Mouse (Mus musculus): ENCODE results near the gene Cntnap5b. TPM values are rescaled to one million over a fixed set of nuclear protein-coding genes. Genes with fewer than 3 reads are reported as not detected.
A peak's percentile ranks its signal among the peaks of the same experiment; 100 is the strongest.

Cntnap5b gene
- polyA plus RNA-seq, 1 experiment from 2014 or later = 3.2 TPM

DNA sequence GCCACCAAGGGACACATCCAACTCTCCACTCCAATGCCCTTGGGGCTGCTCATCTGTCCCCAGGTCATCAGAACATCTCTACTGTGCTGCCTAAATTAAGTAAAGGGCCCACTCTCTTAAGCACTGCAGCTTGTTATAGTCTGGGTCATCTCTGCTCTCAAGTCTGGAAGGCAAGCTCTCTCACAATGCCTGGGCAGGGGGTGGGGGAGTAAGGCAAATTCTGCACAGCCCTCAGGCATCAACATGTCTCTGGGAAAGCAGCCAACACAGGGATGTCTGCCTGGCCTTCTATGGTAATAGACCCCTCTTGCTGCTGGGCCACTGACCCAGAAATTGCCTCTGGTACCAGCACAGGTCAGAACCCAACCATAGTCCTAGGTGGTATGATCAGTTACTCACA is 479.4 kb downstream of the Cntnap5b start:
- H3K27ac ChIP-seq (replicated peaks) = no peak overlapping the region
- no peaks in the 10 kb centered on the region for H3K9me3 ChIP-seq
- no peaks in the 10 kb centered on the region for H3K4me1 ChIP-seq (replicated peaks)
- no peaks in the 10 kb centered on the region for H3K36me3 ChIP-seq
- H3K4me2 ChIP-seq = no peak overlapping the region
- H3K27me3 ChIP-seq = no peaks in the 10 kb centered on the region
- ATAC-seq (ENCODE audit: low FRiP score, low read depth) = no peak
- H3K4me3 ChIP-seq = no peak overlapping the region
- no peak overlapping the region for H3K9ac ChIP-seq

DNA sequence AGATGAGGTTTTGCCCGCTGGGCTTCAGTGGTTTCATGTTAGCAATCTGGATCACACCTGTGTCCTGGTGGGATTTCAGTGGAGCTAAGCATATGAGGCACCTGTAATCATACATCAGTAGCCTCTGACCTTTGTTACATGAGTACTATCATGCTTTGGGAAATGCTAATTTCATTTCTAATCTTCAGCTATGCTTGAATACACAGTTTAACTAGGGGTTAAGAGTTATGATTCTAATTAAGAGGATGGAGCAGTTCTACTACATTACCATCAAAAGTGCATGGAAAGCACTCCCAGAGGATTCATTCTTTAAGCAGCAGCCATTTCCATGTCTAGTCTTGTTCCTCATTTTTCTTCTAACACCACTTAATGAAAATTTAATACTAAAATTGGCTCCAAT is 538.1 kb downstream of the Cntnap5b start:
- H3K4me3 ChIP-seq = no peak overlapping the region
- H3K4me2 ChIP-seq = no peak overlapping the region
- H3K27ac ChIP-seq (replicated peaks) = no peak overlapping the region
- H3K4me1 ChIP-seq (replicated peaks) = no peaks in the 10 kb centered on the region
- WGBS = 71% methylated on average over 1 of the region's 1 CpGs
- no peaks in the 10 kb centered on the region for H3K27me3 ChIP-seq
- no peaks in the 10 kb centered on the region for H3K9me3 ChIP-seq
- no peak overlapping the region for H3K9ac ChIP-seq
- ATAC-seq (ENCODE audit: low FRiP score, low read depth) = peak; percentile 54; the same call in 1 of the 2 replicates
- H3K36me3 ChIP-seq = no peaks in the 10 kb centered on the region

DNA sequence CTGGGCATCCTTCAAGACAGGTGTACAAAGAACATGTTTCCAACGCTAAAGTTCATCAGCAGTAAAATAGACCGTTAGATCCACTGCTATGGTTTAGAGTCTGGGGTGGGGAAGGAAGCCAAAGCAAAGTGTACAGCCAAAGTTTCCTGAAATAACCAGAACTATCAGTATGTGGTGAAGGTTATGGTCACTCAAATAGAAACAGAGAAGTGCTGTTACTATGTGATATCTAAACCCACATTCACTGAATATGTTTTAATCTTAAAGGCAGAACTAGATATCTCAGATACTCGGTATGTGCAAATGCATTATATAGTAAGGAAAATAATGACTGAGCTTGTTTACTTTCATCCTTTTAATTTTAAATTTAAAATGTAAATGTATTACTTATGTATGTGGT is 558.5 kb downstream of the Cntnap5b start:
- H3K36me3 ChIP-seq = no peaks in the 10 kb centered on the region
- H3K4me2 ChIP-seq = no peak overlapping the region
- no peaks in the 10 kb centered on the region for H3K4me1 ChIP-seq (replicated peaks)
- no peak for ATAC-seq (ENCODE audit: low FRiP score, low read depth)
- H3K9ac ChIP-seq = no peak overlapping the region
- no peaks in the 10 kb centered on the region for H3K27me3 ChIP-seq
- WGBS = 85% methylated on average over 3 of the region's 3 CpGs
- no peaks in the 10 kb centered on the region for H3K9me3 ChIP-seq
- H3K27ac ChIP-seq (replicated peaks) = no peak overlapping the region
- no peak overlapping the region for H3K4me3 ChIP-seq

DNA sequence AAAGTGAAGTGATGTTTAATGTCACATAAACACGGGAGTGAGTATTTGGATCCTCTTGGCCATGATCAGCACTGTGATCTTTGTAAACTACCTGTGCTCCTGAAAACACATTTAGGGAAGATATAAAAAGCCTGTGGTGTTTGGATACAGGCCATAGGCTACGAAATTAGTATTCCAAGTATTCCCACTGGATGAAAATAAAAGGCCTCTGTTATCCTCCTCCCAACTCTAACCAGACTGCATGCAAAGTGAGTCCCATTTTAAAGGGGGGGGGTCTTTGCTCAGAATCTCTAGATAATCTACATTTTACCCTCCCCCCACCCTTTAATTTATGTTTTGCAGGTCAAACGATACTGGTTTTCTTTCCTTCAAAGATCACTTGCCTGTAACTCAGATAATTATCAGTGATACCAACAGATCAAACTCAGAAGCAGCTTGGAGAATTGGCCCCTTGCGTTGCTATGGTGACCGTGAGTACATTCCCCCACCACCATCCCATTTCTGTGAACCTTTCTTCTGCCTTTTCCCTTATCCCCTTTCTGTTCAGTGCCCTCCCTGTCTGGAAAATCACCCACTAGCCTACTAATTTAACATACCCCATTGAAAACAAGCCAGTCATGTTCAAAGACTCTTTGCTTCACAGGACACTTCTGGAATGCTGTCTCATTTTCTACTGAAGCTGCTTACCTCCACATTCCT is 597.0 kb downstream of the Cntnap5b start:
- no peak overlapping the region for H3K4me3 ChIP-seq
- WGBS = 48% methylated on average over 5 of the region's 5 CpGs
- peak overlapping the region; percentile 32; the same call in 1 of the 2 replicates for H3K27ac ChIP-seq (replicated peaks)
- ATAC-seq (ENCODE audit: low FRiP score, low read depth) = peak; percentile 85
- H3K9me3 ChIP-seq = no peaks in the 10 kb centered on the region
- no peaks in the 10 kb centered on the region for H3K27me3 ChIP-seq
- 0 out of 2 replicates have a peak overlapping the region, but pooled peaks have one; percentile 23 for H3K4me2 ChIP-seq
- H3K4me1 ChIP-seq (replicated peaks) = no peaks in the 10 kb centered on the region
- H3K9ac ChIP-seq = no peak overlapping the region
- no peaks in the 10 kb centered on the region for H3K36me3 ChIP-seq

DNA sequence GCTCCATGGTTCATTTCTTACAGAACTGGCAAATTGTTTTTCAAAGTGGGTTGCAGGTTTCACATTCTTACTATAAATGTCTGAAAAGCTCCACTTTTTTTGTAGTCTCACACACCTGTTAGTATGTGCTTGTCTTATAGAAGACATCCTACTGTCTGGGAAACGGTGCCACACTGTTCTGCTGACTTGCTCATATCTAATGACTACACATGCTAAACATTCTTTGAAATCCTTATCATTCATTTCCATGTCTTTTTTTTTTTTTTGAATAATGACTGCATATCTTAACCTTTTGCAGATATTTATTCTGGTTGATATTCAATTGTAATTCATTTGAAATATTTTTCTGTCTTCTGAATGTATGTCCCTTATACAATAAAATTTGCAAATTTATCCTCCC is 613.7 kb downstream of the Cntnap5b start:
- 87% methylated on average over 1 of the region's 1 CpGs for WGBS
- Histone ChIP-seq H3K4me1 (replicated peaks) (no peaks in the 10 kb centered on the region), H3K36me3 (no peaks in the 10 kb centered on the region), H3K9me3 (no peaks in the 10 kb centered on the region), H3K27ac (replicated peaks) (no peak overlapping the region), H3K4me2 (no peak overlapping the region), H3K4me3 (no peak overlapping the region), H3K27me3 (no peaks in the 10 kb centered on the region), H3K9ac (no peak overlapping the region)
- ATAC-seq (ENCODE audit: low FRiP score, low read depth) = no peak

DNA sequence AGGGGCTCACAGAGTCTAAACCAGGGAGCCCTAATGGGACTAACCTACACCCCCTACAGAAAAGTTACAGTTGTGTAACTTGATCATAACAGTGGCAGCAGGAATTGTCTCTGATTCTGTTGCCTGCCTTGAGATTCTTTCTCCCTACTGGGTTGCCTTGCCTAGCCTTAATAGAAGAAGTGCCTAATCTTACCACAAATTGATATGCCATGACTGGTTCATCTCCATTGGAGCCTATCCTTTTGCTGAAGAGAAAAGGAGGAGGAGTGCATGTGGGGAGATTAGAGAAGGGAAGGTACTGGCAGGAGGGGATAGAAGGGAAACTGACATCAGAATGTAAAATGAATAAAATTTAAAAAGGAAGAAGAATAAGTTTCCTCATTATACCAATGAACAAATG is 621.5 kb downstream of the Cntnap5b start:
- ATAC-seq (ENCODE audit: low FRiP score, low read depth) = no peak
- no peaks in the 10 kb centered on the region for H3K9me3 ChIP-seq
- H3K4me1 ChIP-seq (replicated peaks) = no peaks in the 10 kb centered on the region
- no peak overlapping the region for H3K4me2 ChIP-seq
- no peaks in the 10 kb centered on the region for H3K36me3 ChIP-seq
- no peaks in the 10 kb centered on the region for H3K27me3 ChIP-seq
- no peak overlapping the region for H3K9ac ChIP-seq
- no peak overlapping the region for H3K4me3 ChIP-seq
- no peak overlapping the region for H3K27ac ChIP-seq (replicated peaks)

DNA sequence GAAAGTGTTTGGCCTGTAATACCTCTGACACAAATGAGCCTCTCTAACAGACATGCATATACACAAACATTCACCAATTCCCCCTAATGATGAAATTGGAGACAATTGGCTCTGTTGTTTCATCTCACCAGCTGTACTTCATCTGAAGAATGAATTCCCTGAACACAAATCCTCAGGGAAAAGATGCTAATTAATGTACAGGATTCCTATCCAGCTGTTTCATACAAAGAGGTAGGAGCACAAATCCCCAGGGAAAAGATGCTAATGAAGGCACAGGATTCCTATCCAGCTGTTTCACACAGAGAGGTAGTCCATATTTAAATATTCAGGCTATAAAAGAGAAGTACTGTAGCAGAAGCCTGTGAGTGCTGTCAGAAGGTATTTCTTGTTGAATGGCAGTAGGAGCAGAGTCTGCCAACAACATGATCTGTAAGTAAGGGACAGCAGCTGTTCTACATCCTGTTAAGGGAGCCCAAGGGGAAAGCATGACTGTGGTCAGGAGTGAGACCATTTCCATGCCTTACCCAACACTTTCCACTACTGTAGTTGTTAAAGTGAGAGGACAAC is 644.2 kb downstream of the Cntnap5b start:
- no peak overlapping the region for H3K27ac ChIP-seq (replicated peaks)

DNA sequence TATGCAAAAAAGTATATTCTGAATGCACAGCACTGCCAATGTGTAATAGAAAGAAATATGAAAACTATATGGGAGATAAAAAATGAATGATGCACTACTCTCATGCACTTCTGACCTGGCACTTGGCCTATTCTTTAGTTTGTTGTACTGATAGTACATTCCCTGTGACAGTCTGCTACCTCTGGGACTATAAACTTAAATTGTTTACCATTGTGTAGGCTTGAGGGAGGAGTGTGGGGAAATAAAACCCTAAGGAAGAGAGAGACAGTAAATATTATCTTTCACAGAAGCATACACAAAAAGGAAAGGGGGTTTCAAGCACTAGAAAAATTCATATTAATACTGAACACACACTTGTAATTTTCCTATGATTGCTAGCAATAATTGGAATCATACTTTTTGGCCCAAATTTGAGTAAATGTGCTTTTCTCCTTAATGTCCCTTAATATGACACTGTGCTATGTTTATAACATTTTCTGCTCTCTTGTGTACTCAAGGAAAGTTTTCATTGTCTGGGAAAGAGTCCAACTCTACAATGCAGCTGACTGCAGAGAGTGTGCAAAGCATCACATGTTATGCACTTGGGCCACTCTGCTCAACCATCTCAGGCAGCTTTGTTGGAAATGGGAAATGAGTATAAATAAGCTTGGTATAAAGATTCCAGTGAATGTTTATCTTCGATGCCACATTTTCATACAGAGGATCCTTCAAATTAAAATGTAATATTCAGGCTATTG is 657.6 kb downstream of the Cntnap5b start:
- H3K9me3 ChIP-seq = no peaks in the 10 kb centered on the region
- no peak overlapping the region for H3K9ac ChIP-seq
- no peak overlapping the region for H3K4me3 ChIP-seq
- no peak overlapping the region for H3K27ac ChIP-seq (replicated peaks)
- ATAC-seq (ENCODE audit: low FRiP score, low read depth) = no peak
- WGBS = 82% methylated on average over 1 of the region's 1 CpGs
- H3K4me1 ChIP-seq (replicated peaks) = no peaks in the 10 kb centered on the region
- no peak overlapping the region for H3K4me2 ChIP-seq
- no peaks in the 10 kb centered on the region for H3K27me3 ChIP-seq
- no peaks in the 10 kb centered on the region for H3K36me3 ChIP-seq

More for the DNA sequence above, 644.2 kb downstream of the Cntnap5b start:
- Histone ChIP-seq H3K9me3 (no peaks in the 10 kb centered on the region), H3K27me3 (no peaks in the 10 kb centered on the region), H3K9ac (no peak overlapping the region), H3K36me3 (no peaks in the 10 kb centered on the region), H3K4me2 (no peak overlapping the region), H3K4me3 (no peak overlapping the region), H3K4me1 (replicated peaks) (no peaks in the 10 kb centered on the region)
- 0 out of 2 replicates have a peak, but pooled peaks have one; percentile 59 for ATAC-seq (ENCODE audit: low FRiP score, low read depth)

DNA sequence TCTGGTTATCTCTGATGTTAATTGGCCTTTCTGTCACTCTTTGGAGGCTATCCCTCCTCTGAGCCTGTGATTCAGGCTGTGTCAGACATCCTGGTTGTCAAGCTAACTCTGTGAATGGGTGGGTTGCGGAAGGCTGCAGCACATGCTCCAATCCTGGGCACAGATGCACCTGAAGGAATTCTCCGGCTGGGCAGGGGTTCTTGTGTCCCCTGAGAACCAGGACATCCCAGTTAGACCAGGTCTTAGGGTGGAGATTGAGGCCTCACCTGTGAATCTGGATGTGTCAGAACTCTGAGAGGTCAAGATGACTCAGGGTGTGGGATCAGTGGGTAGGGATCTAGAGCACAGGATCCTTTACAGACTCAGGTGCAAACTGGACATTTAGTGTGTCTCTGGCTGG is 691.3 kb downstream of the Cntnap5b start:
- Histone ChIP-seq H3K36me3 (no peaks in the 10 kb centered on the region), H3K9me3 (no peaks in the 10 kb centered on the region), H3K4me1 (replicated peaks) (no peaks in the 10 kb centered on the region), H3K9ac (no peak overlapping the region), H3K27ac (replicated peaks) (no peak overlapping the region), H3K4me2 (no peak overlapping the region), H3K27me3 (no peaks in the 10 kb centered on the region), H3K4me3 (no peak overlapping the region)
- ATAC-seq (ENCODE audit: low FRiP score, low read depth) = no peak
- 98% methylated on average over 2 of the region's 2 CpGs for WGBS

DNA sequence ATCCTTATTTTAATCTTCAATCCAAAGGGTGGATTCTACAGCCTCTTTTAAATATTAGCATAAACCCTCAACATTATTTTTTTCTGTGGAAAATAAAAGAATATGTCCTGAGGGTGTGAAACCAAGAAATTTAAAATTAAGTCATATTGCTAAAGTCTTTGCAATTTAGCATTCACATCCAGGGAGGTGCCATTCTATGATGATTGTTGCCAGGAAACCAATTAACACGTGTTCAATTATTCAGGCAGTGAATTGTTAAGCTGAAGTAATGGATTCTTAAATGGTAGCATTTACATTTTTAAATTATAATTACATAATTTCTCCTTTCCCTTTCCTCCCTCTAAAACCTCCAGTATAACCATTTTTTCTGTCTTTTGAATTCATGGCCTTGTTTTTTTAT is 692.7 kb downstream of the Cntnap5b start:
- no peak overlapping the region for H3K4me2 ChIP-seq
- H3K36me3 ChIP-seq = no peaks in the 10 kb centered on the region
- H3K4me3 ChIP-seq = no peak overlapping the region
- 18% methylated on average over 1 of the region's 1 CpGs for WGBS
- ATAC-seq (ENCODE audit: low FRiP score, low read depth) = no peak
- no peaks in the 10 kb centered on the region for H3K27me3 ChIP-seq
- no peaks in the 10 kb centered on the region for H3K9me3 ChIP-seq
- no peak overlapping the region for H3K27ac ChIP-seq (replicated peaks)
- H3K9ac ChIP-seq = no peak overlapping the region
- no peaks in the 10 kb centered on the region for H3K4me1 ChIP-seq (replicated peaks)

DNA sequence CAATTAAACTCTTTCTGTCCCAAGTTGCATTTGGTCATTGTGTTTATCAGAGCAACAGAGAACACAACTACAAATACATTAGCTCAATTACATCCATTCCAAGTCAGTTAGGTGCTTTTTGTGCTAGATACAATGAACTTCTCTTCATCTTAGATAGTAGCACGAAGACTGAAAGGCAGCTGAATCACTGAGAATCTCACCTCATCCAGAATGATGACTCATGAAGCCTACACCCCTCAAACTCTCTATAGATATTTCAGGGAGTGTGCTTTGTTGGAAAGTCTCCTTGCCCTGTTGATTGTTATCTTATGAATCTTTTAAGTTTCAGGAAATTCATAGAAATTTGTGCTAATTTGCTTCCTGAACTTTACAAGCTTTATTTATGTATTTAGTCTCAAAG is 695.0 kb downstream of the Cntnap5b start:
- no peak for ATAC-seq (ENCODE audit: low FRiP score, low read depth)
- Histone ChIP-seq H3K9ac (no peak overlapping the region), H3K4me2 (no peak overlapping the region), H3K4me1 (replicated peaks) (no peaks in the 10 kb centered on the region), H3K27me3 (no peaks in the 10 kb centered on the region), H3K4me3 (no peak overlapping the region), H3K36me3 (no peaks in the 10 kb centered on the region), H3K27ac (replicated peaks) (no peak overlapping the region), H3K9me3 (no peaks in the 10 kb centered on the region)
- 81% methylated on average over 1 of the region's 1 CpGs for WGBS

DNA sequence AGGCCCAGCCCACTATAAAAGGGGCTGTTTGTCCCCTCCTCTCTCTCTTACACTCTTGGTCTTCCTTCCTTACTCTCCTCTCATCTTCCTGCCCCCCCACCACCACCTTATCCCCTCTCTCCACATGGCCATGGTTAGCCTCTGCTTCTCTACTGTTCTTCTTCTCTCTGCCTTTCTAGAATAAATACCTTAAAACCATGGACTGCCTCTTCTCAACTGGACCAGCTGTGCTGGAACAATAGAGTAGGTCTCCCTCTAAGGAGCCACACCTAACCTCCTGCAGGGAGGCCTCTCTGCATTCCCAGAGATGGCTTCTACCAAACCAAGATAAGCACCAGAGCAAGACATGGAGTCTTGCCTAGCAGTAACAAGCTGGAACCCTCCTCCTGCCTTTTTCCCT is 737.3 kb downstream of the Cntnap5b start:
- Histone ChIP-seq H3K4me1 (replicated peaks) (no peaks in the 10 kb centered on the region), H3K4me2 (no peak overlapping the region), H3K27me3 (no peaks in the 10 kb centered on the region), H3K36me3 (no peaks in the 10 kb centered on the region), H3K9me3 (no peaks in the 10 kb centered on the region), H3K9ac (no peak overlapping the region), H3K4me3 (no peak overlapping the region), H3K27ac (replicated peaks) (no peak overlapping the region)
- no peak for ATAC-seq (ENCODE audit: low FRiP score, low read depth)

Data from hindbrain, embryonic 15.5 days (tissue).